Mouse (Mus musculus) intestine, embryonic 16.5 days (tissue): Measurements from ENCODE around the gene Lsm7. TPM values are rescaled to one million over a fixed set of nuclear protein-coding genes. Genes with fewer than 3 reads are reported as not detected.
A peak's percentile ranks its signal among the peaks of the same experiment; 100 is the strongest.

Experiments
- ATAC-seq: fragments of 200-750 bp; cut with Nextera tagmentation; 2 replicates; pipeline ENCODE4 v1.8.0; 2017; ENCODE audit warnings: moderate TSS enrichment, moderate library complexity
- H3K27ac ChIP-seq: fragments of 300-500 bp; sonication (generic); 2 replicates; pipeline ENCODE4 v1.5.1; 2014; ENCODE audit warnings: mild to moderate bottlenecking, low read length
- H3K27me3 ChIP-seq: fragments of 300-500 bp; sonication (generic); replicated peaks from 2 replicates; pipeline ENCODE4 v1.6.1; 2014; ENCODE audit warnings: low read length, control low read depth, mixed read lengths; ENCODE audit not compliant: control insufficient read depth, insufficient read depth
- H3K36me3 ChIP-seq: fragments of 300-500 bp; sonication (generic); 2 replicates; pipeline ENCODE4 v1.6.1; 2014; ENCODE audit warnings: low read length, control low read depth; ENCODE audit not compliant: control insufficient read depth, insufficient read depth
- H3K4me1 ChIP-seq: fragments of 300-500 bp; sonication (generic); 2 replicates; pipeline ENCODE4 v1.6.1; 2014; ENCODE audit warnings: low read length, control low read depth, mixed read lengths; ENCODE audit not compliant: control insufficient read depth, insufficient read depth
- H3K4me2 ChIP-seq: fragments of 300-500 bp; sonication (generic); 2 replicates; pipeline ENCODE4 v1.6.1; 2014; ENCODE audit warnings: low read depth, low read length, control low read depth
- H3K4me3 ChIP-seq: fragments of 300-500 bp; sonication (generic); 2 replicates; pipeline ENCODE4 v1.5.1; 2014; ENCODE audit warnings: mild to moderate bottlenecking, low read length
- H3K9ac ChIP-seq: fragments of 300-500 bp; sonication (generic); 2 replicates; pipeline ENCODE4 v1.6.1; 2014; ENCODE audit warnings: low read depth, low read length
- H3K9me3 ChIP-seq: fragments of 300-500 bp; sonication (generic); 2 replicates; pipeline ENCODE4 v1.6.1; 2016; ENCODE audit warnings: low read length, control low read depth; ENCODE audit not compliant: control insufficient read depth
- WGBS: fragments of 180-500 bp; shearing (Covaris S2); extraction: QIAGEN DNeasy Blood & Tissue Kit; methylation state at CpG from one replicate; pipeline ENCODE4 v1.1.7; 2014; 5-methylcytosine and 5-hydroxymethylcytosine counted together
- polyA plus RNA-seq: library from polyadenylated mRNA; unstranded; fragments of >200 nt; fragmentation: Nextera tagmentation; extraction: Ambion mirVana; gene quantifications from 2 replicates; pipeline ENCODE4 v1.2.1, GENCODE M21; 2015

Gene Lsm7
- polyA plus RNA-seq, 1 experiment from 2014 or later, result 240 TPM

DNA sequence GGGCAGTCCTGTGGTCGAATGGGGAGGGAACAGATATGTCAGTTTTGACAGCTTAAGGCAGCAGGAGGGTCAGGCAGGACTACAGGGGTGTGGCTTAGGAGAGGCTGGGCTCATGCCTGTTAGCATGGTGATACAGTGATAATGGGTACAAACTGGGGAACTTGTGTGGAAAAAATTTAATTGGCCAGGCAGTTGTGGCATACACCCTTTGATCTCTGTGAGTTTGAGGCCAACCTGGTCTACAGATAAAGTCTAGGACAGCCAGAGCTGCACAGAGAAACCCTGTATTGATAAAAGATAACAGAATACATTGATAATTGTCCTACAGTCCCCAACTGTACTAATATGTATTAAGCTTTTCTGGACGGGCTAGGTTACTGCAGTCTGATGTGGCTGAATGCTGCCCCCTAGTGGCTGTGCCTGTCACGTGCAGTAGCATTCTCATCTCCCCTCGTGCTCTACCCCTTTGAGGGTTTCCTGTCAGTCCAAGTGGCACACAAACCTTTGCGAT is 25.2 kb upstream of the Lsm7 start:
- WGBS, result 19% methylated on average over 5 of the region's 5 CpGs
- H3K4me1 ChIP-seq, result no peaks in the 10 kb centered on the region
- no peak overlapping the region for H3K27ac ChIP-seq
- H3K4me3 ChIP-seq, result no peak overlapping the region
- no peak overlapping the region for H3K4me2 ChIP-seq
- no peak overlapping the region for H3K9ac ChIP-seq
- no peaks in the 10 kb centered on the region for H3K9me3 ChIP-seq
- H3K27me3 ChIP-seq, result no peaks in the 10 kb centered on the region
- ATAC-seq, result peak; percentile 54
- H3K36me3 ChIP-seq, result no peaks in the 10 kb centered on the region

DNA sequence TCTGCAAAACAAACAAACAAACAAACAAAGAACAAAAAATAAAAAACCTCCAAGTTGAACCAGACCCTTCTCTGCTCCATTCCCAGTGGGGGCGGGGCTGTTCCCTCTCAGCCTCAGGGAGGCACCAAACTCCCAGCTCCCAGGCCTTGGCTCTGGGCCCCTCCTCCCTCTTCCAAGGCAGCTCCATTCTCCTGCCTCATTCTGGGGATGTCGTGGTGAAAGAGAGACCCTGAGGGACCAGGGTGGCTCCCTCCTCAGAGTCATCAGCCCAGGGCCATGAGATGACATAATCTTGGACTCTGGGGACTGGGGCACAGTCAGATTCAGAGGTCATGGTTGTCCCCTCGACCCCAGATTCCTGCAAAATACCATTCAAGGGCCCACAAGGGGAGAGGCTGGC is 21.6 kb upstream of the Lsm7 start:
- no peak overlapping the region for H3K27ac ChIP-seq
- no peaks in the 10 kb centered on the region for H3K36me3 ChIP-seq
- no peak overlapping the region for H3K4me3 ChIP-seq
- no peak overlapping the region for H3K4me2 ChIP-seq
- WGBS, result 19% methylated on average over 3 of the region's 3 CpGs
- no peaks in the 10 kb centered on the region for H3K27me3 ChIP-seq
- H3K9me3 ChIP-seq, result no peaks in the 10 kb centered on the region
- H3K4me1 ChIP-seq, result no peaks in the 10 kb centered on the region
- no peak overlapping the region for H3K9ac ChIP-seq
- no peak for ATAC-seq

DNA sequence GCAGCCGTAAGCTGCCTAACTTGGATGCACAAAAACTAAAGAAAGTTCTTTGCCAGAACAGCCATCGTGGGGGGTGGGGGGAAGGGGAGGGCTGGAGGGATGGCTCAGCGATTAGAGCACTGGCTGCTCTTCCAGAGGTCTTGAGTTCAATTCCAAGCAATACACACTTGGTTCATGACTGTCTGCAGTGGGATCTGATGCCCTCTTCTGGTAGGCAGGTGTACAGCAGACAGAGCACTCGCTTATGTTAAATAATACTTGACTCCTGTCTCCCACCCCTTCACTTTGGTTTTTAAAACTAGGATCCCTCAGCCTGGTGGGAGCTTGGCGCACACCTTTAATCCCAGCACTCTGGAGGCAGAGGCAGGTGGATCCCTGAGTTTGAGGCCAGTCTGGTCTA is 21.0 kb upstream of the Lsm7 start:
- no peaks in the 10 kb centered on the region for H3K9me3 ChIP-seq
- 27% methylated on average over 5 of the region's 5 CpGs for WGBS
- ATAC-seq, result peak; percentile 38; the same call in 1 of the 2 replicates
- no peaks in the 10 kb centered on the region for H3K4me1 ChIP-seq
- H3K27me3 ChIP-seq, result no peaks in the 10 kb centered on the region
- H3K27ac ChIP-seq, result no peak overlapping the region
- H3K4me3 ChIP-seq, result no peak overlapping the region
- H3K9ac ChIP-seq, result no peak overlapping the region
- H3K4me2 ChIP-seq, result no peak overlapping the region
- H3K36me3 ChIP-seq, result no peaks in the 10 kb centered on the region

DNA sequence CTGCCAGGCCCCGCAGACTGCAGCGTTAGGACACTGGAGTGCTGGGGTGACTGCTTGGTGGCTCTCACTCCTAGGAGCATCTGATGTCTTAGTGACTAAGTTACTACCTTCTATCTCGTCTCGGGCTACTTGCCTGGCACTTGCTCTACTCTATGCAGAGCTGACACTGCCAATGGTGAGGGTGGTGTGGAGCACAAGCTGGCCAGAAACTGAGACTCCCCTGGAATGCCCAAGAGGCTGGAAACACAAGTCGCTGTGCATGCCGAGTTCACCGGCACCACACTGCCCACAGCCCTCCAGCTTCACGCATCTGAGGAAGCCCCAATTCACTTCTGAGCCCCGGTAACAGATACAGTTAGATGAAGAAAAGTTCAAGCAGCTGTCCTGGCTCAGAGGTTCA is 19.0 kb upstream of the Lsm7 start:
- 74% methylated on average over 9 of the region's 9 CpGs for WGBS
- ATAC-seq, result no peak
- Histone ChIP-seq H3K9ac (no peak overlapping the region), H3K36me3 (no peaks in the 10 kb centered on the region), H3K4me1 (no peaks in the 10 kb centered on the region), H3K9me3 (no peaks in the 10 kb centered on the region), H3K27ac (no peak overlapping the region), H3K27me3 (no peaks in the 10 kb centered on the region), H3K4me2 (no peak overlapping the region), H3K4me3 (no peak overlapping the region)

DNA sequence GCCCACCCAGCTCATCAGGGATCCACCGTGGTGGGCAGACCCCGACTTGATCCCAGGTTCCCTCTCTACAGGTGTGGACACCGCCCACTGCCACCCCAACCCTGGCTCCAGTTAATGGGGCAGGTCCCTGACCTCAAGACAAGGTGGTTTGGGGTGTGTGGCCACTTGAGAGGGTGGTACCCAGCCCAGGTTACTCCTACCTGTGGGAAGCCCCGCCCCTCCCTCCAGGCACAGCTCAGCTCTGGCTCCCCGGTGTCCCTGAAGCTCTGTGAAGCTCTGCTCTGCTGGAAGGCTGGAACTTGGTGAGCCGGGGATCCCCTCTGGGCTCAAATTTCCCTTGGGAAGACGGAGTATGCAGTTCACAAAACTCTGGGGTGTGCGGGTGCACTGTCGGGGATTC is 16.6 kb upstream of the Lsm7 start, which contains the start of gene Tmprss9:
Gene Tmprss9, plus strand, starts transcription at position 268 of the 400 bp plus-strand sequence.
- 21% methylated on average over 9 of the region's 9 CpGs for WGBS
- Histone ChIP-seq H3K27ac (no peak within 1 kb of the TSS), H3K4me3 (no peak within 1 kb of the TSS), H3K27me3 (no peaks in the 10 kb centered on the region), H3K9me3 (no peaks in the 10 kb centered on the region), H3K4me1 (no peaks in the 10 kb centered on the region), H3K36me3 (0 out of 2 replicates have a peak, but pooled peaks cover 3% of the 10 kb centered on the region), H3K9ac (no peak within 1 kb of the TSS), H3K4me2 (no peak within 1 kb of the TSS)
- ATAC-seq, result no peak

DNA sequence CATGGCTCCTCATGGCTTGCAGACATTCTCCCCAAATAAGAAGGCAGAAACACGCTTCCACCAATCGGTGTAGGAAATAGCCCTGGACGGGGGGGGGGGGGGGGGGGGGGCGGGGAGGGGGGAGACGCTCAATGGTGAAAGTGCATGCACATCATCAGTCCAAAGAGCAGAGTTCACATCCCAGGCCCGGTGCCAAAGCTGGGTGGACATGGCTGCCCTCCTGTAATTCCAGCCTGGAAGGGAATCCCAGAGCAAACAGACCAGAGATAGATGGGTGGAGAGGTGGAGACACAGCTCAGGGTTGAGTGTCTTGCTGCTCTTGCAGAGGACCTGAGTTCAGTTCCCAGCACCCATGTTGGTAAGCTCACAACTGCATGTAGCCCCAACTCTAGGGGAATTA is 16.0 kb upstream of the Lsm7 start:
- no peak overlapping the region for H3K27ac ChIP-seq
- H3K4me2 ChIP-seq, result no peak overlapping the region
- H3K27me3 ChIP-seq, result no peaks in the 10 kb centered on the region
- 45% methylated on average over 5 of the region's 6 CpGs for WGBS
- peaks cover 3% of the 10 kb centered on the region; the same call in 1 of the 2 replicates for H3K36me3 ChIP-seq
- no peak overlapping the region for H3K9ac ChIP-seq
- no peaks in the 10 kb centered on the region for H3K4me1 ChIP-seq
- no peak overlapping the region for H3K4me3 ChIP-seq
- no peaks in the 10 kb centered on the region for H3K9me3 ChIP-seq
- no peak for ATAC-seq

DNA sequence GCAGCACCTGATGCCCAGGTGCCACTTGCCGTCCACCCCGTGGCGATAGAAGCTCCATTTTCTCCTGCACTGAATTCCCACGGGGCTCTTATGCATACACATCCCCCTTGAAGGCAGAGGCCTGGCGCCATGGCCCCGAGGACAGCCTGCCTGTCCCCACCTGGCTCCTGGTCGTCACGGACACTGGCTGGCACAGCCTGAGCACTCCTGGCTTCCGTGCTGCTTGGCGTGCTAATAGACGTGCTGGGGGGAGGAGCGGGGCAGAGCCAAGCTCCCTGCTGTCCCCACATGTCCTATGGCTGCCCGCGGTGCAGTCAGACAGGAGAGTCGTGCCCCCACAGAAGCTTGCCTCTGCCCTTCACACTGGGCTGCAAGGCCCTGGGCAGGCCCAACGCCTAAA is 9.4 kb upstream of the Lsm7 start:
- Histone ChIP-seq H3K27me3 (no peaks in the 10 kb centered on the region), H3K36me3 (peaks cover 7% of the 10 kb centered on the region; the same call in 1 of the 2 replicates), H3K4me1 (no peaks in the 10 kb centered on the region)

DNA sequence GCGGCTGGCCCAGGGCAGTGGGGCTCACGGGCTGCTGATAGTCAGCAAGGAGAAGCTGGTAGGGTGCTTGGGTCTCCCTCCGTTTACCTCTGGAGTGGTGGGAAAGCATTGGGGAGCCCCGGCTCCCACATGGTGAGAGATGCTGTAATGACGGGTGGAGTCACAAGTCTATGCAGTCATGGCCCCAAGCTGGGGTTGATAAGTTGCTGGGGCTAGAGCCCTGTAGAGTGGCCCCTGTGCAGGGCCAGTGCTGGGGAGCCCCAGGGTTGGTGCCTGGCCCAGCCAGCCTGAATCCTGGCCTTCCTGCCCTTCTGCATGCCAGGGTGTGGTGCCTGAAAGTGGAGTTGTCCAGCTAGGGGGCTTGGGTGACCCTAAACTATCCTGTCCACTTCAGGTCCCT is 7.3 kb upstream of the Lsm7 start:
- 91% methylated on average over 5 of the region's 5 CpGs for WGBS
- Histone ChIP-seq H3K27me3 (no peaks in the 10 kb centered on the region), H3K27ac (no peak overlapping the region), H3K36me3 (peaks cover 4% of the 10 kb centered on the region; the same call in 1 of the 2 replicates), H3K4me2 (no peak overlapping the region), H3K4me1 (peaks cover 8% of the 10 kb centered on the region), H3K9me3 (no peaks in the 10 kb centered on the region), H3K9ac (no peak overlapping the region), H3K4me3 (no peak overlapping the region)
- no peak for ATAC-seq

More for the DNA sequence above, 9.4 kb upstream of the Lsm7 start:
- ATAC-seq, result no peak
- no peaks in the 10 kb centered on the region for H3K9me3 ChIP-seq
- no peak overlapping the region for H3K27ac ChIP-seq
- no peak overlapping the region for H3K4me3 ChIP-seq
- no peak overlapping the region for H3K4me2 ChIP-seq
- whole genome bisulfite sequencing, result 87% methylated on average over 16 of the region's 16 CpGs
- no peak overlapping the region for H3K9ac ChIP-seq

DNA sequence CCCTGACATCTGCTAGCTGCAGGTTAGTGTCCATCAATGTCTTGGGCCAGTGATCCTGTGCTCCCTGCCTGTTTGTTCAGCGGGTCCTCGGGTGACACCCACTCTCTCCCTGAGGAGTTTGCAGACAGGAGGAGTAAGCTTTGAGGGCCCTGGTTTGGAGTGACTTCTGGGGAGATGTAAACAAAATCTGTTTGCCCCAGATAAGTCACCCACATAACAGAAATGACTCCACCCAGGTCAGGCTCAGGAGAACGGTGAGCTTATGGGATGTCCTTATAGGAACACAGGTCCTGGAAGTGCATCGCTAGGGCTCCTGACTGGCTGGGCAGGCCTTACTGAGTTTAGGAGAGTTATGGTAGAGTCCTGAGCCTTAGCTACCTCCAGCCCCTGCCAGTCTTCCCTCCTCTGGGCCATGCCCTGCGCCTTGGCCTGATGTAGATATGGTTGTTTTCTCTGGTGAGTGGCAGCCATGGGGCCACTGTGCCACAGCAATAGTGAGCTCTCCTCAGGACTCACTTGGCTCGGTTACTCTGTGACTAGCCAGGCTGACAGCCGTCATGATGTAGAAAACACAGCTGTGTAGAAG is 3.4 kb upstream of the Lsm7 start:
- WGBS, result 70% methylated on average over 7 of the region's 7 CpGs
- H3K4me2 ChIP-seq, result no peak overlapping the region
- no peak overlapping the region for H3K4me3 ChIP-seq
- peaks cover 25% of the 10 kb centered on the region for H3K4me1 ChIP-seq
- peak; percentile 34 for ATAC-seq
- H3K9me3 ChIP-seq, result no peaks in the 10 kb centered on the region
- no peaks in the 10 kb centered on the region for H3K27me3 ChIP-seq
- H3K36me3 ChIP-seq, result no peaks in the 10 kb centered on the region
- no peak overlapping the region for H3K27ac ChIP-seq
- H3K9ac ChIP-seq, result no peak overlapping the region

DNA sequence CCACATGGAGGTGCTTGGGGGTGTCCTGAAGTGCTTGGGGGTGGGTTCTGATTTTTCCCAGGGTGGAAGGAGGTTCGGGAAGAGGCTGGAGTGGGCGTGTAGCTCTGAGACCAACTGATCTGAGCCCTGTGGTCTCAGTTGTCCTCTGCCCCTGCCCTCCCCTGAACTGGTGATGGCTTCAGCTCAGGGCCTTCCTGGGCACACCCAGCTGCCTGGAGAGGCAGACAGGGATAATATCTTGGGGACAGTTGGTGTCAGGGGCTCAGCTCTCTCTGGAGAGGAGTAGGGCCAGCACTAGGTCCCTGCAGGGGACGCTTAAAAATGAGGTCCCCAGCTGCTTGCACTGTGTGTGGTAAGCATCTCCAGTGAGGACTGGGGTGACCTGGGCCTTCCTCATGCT is 2.8 kb upstream of the Lsm7 start:
- WGBS, result 55% methylated on average over 3 of the region's 3 CpGs
- Histone ChIP-seq H3K4me1 (peaks cover 25% of the 10 kb centered on the region), H3K9me3 (no peaks in the 10 kb centered on the region), H3K27me3 (no peaks in the 10 kb centered on the region), H3K9ac (peak overlapping the region; percentile 30; the same call in 1 of the 2 replicates), H3K36me3 (no peaks in the 10 kb centered on the region), H3K27ac (no peak overlapping the region), H3K4me2 (no peak overlapping the region), H3K4me3 (no peak overlapping the region)
- ATAC-seq, result no peak
